Mouse (Mus musculus): ENCODE measurements around the gene Fbln5.

Gene Fbln5

GRCm38 (mm10) chr12:101818608-101819370 is at the start of gene Fbln5:
Fbln5 (minus strand) TSS chr12:101819055.
- peak; percentile 71 for DNase-seq (ENCODE audit: extremely low spot score, low spot score)

GRCm38 (mm10) chr12:101862286-101862964 is 43.6 kb upstream of the Fbln5 start:
- no peak for DNase-seq (ENCODE audit: extremely low spot score, low spot score)

- no peak for DNase-seq (ENCODE audit: extremely low spot score, low spot score)
These were observed 41.4 kb upstream of the Fbln5 start for GRCm38 (mm10) chr12:101860256-101860655.

GRCm38 (mm10) chr12:101858011-101858410 is 39.2 kb upstream of the Fbln5 start:
- no peak for DNase-seq (ENCODE audit: extremely low spot score, low spot score)

GRCm38 (mm10) chr12:101854336-101854735 is 35.5 kb upstream of the Fbln5 start:
- no peak for DNase-seq (ENCODE audit: extremely low spot score, low spot score)

- no peak for DNase-seq (ENCODE audit: extremely low spot score, low spot score)
These were observed 33.1 kb upstream of the Fbln5 start for GRCm38 (mm10) chr12:101851846-101852564.

- no peak for DNase-seq (ENCODE audit: extremely low spot score, low spot score)
These were observed 32.5 kb upstream of the Fbln5 start for GRCm38 (mm10) chr12:101851314-101851713.

- no peak for DNase-seq (ENCODE audit: extremely low spot score, low spot score)
These were observed 17.9 kb upstream of the Fbln5 start for GRCm38 (mm10) chr12:101836546-101837274.

- no peak for DNase-seq (ENCODE audit: extremely low spot score, low spot score)
These were observed 15.9 kb upstream of the Fbln5 start for GRCm38 (mm10) chr12:101834715-101835114.

- DNase-seq (ENCODE audit: extremely low spot score, low spot score), result no peak
These were observed 14.9 kb upstream of the Fbln5 start for GRCm38 (mm10) chr12:101833776-101834175.

- DNase-seq (ENCODE audit: extremely low spot score, low spot score), result no peak
These were observed 14.3 kb upstream of the Fbln5 start for GRCm38 (mm10) chr12:101833115-101833506.

- no peak for DNase-seq (ENCODE audit: extremely low spot score, low spot score)
These were observed 13.6 kb upstream of the Fbln5 start for GRCm38 (mm10) chr12:101832179-101833114.

- no peak for DNase-seq (ENCODE audit: extremely low spot score, low spot score)
These were observed 12.4 kb upstream of the Fbln5 start for GRCm38 (mm10) chr12:101831221-101831620.

GRCm38 (mm10) chr12:101823161-101823560 is 4.3 kb upstream of the Fbln5 start:
- no peak for DNase-seq (ENCODE audit: extremely low spot score, low spot score)

GRCm38 (mm10) chr12:101821596-101821995 is 2.7 kb upstream of the Fbln5 start:
- DNase-seq (ENCODE audit: extremely low spot score, low spot score), result no peak

GRCm38 (mm10) chr12:101819570-101819969 is 715 bp upstream of the Fbln5 start:
- no peak for DNase-seq (ENCODE audit: extremely low spot score, low spot score)

GRCm38 (mm10) chr12:101818246-101818607 is 628 bp downstream of the Fbln5 start:
- no peak for DNase-seq (ENCODE audit: extremely low spot score, low spot score)

- peak; percentile 26 for DNase-seq (ENCODE audit: extremely low spot score, low spot score)
These were observed 2.0 kb downstream of the Fbln5 start for GRCm38 (mm10) chr12:101816810-101817209.

- no peak for DNase-seq (ENCODE audit: extremely low spot score, low spot score)
These were observed 3.1 kb downstream of the Fbln5 start for GRCm38 (mm10) chr12:101815796-101816195.

- no peak for DNase-seq (ENCODE audit: extremely low spot score, low spot score)
These were observed 4.4 kb downstream of the Fbln5 start for GRCm38 (mm10) chr12:101814423-101814822.

Measured in neural tube, embryonic 10.5 days (tissue).